Mouse (Mus musculus) C2C12 (cell line): Measurements from ENCODE around the gene Zdhhc11.

Experiments used
- CEBPB ChIP-seq: IDR thresholded peaks from one replicate; pipeline ENCODE4 v1.6.1; 2011; ENCODE audit warnings: low read depth, mild to moderate bottlenecking, control low read depth, moderate library complexity
- CTCF ChIP-seq: IDR thresholded peaks from one replicate; pipeline ENCODE4 v1.5.1; 2011; ENCODE audit not compliant: control insufficient read depth, insufficient read depth, insufficient read length
- MAX ChIP-seq: IDR thresholded peaks from one replicate; pipeline ENCODE4 v1.6.1; 2011; ENCODE audit warnings: mild to moderate bottlenecking, control low read depth
- MYOD1 ChIP-seq: IDR thresholded peaks from one replicate; pipeline ENCODE4 v1.6.1; 2011; ENCODE audit warnings: low read depth; ENCODE audit not compliant: control insufficient read depth, insufficient read length
- MYOG ChIP-seq: IDR thresholded peaks from one replicate; pipeline ENCODE4 v1.6.1; 2011; ENCODE audit not compliant: control insufficient read depth, insufficient read length; ENCODE audit errors: extremely low read depth
- USF1 ChIP-seq: IDR thresholded peaks from one replicate; pipeline ENCODE4 v1.6.1; 2011; ENCODE audit warnings: low read depth, mild to moderate bottlenecking, control low read depth, moderate library complexity

DNA sequence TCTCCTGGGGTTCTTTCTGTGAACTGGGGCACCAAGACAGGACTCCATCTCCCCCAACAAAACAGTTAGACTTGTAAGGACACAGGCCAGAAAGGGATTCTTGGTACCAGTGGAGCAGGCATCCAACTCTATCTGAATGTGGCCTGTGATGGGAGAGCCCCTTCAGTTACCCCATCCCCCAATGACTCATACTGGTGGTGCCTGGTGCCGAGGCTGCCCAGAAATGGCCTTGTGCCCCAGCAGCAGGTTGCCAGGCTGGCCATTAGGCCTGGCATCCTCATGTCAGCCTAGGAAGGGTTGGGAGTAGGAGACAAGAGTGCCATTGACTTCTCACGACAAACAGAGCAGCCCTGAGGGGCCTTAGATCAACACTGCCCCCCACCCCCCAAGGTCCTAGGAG, 64.5 kb downstream of the Zdhhc11 start:
- no peak for TF ChIP-seq CTCF
- no peak for TF ChIP-seq USF1
- TF ChIP-seq CEBPB: no peak
- TF ChIP-seq MAX: no peak
- no peak for TF ChIP-seq MYOG
- no peak for TF ChIP-seq MYOD1
